Mouse (Mus musculus): ENCODE measurements around the gene Atg10. TPM values are rescaled to one million over a fixed set of nuclear protein-coding genes. Genes with fewer than 3 reads are reported as not detected.
A peak's percentile ranks its signal among the peaks of the same experiment; 100 is the strongest.
"Not testable (repeated sequence)": the region's sequence is repeated elsewhere in the genome, so short reads cannot be mapped to it uniquely, and the experiment has no call there.

The Atg10 gene
- total RNA-seq, 1 experiment from 2014 or later, result 20.6 TPM

- no peak for DNase-seq
Observed at GRCm38 (mm10) chr13:90935852-90936251, 287.9 kb downstream of the Atg10 start.

DNA sequence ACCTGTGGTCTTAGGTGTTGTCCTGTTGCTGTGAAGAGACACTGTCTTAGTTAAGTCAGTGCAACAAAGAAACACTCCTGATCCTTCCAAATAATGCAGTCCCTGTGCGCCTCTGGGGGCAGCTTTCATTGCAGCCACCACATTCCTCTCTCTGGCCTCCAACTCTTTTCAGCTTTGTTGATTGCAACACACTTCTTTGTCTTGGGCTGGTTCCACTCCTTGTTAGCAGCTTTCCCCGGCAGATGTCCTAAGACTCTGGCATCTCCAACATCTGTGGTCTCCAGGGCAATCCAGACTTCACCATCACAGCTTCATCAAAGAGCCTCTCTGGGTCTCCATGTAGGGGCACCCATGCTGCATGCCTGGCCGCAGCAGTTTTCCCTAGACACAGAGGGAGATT is 290.5 kb downstream of the Atg10 start:
- DNase-seq, result no peak

DNA sequence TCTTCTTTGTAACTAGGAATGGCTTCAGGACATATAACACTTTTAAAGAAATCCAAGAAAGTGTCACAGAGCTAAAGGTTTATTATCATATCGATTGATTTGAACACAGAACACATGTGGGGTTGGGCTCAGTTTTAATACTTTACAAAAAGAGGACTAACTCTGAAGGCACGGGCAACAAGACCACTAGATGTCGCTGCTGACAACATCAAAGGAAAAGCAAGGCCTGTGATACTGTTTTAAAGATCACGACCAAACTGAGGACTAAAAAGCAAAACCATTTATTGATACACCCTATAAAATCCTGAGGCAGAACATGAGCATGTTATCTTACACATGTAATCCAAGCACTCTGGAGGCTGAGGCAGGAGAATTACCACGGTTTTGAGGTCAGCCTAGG is 293.9 kb downstream of the Atg10 start:
- peak; percentile 49 for DNase-seq

DNA sequence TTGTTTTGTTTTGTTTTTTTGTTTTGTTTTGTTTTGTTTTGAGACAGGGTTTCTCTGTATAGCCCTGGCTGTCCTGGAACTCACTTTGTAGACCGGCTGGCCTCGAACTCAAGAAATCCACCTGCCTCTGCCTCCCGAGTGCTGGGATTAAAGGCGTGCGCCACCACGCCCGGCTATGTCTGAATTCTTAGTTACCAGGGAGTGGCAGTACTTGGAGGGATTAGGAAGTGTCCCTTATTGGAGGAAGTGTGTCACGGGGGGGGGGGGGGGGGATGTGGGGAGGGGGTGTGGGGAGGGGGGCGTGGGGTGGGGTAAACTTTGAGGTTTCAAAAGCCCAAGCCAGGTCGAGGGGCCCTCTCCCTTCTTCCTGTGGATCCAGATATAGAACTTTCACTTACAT is 295.5 kb downstream of the Atg10 start:
- DNase-seq, result not testable (repeated sequence)

- no peak for DNase-seq
Observed at GRCm38 (mm10) chr13:90926938-90927633, 296.7 kb downstream of the Atg10 start.

GRCm38 (mm10) chr13:90926125-90926765 is 297.5 kb downstream of the Atg10 start:
- no peak for DNase-seq

GRCm38 (mm10) chr13:90925191-90925590 is 298.6 kb downstream of the Atg10 start:
- no peak for DNase-seq

- DNase-seq, result no peak
Observed at GRCm38 (mm10) chr13:90924072-90924471, 299.7 kb downstream of the Atg10 start.

- not testable (repeated sequence) for DNase-seq
Observed at GRCm38 (mm10) chr13:90923617-90924016, 300.2 kb downstream of the Atg10 start.

GRCm38 (mm10) chr13:90922751-90923612 is 300.8 kb downstream of the Atg10 start, which contains the start of gene Rps23:
Gene Rps23, plus strand, starts transcription at chr13:90922958.
- peak; percentile 88 for DNase-seq

DNA sequence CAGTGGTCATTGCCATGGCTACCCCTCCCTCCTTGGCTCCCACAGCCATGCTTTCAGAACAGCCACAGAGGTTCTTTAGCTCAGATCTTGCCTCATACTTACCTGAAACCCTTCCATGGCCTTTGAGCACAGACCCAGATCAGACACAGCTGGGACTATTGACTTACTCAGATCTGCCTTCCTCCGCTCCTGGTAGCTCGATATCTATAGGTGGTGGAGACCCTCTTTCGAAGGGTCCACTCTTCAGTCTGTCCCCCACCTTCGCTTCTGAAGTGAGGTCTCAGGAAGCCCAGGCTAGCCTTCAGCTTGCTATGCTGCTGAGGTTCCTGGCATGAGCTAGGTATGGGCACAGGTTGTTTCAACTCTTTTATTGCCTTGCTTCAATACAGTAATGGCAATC is 309.0 kb downstream of the Atg10 start:
- no peak for DNase-seq

DNA sequence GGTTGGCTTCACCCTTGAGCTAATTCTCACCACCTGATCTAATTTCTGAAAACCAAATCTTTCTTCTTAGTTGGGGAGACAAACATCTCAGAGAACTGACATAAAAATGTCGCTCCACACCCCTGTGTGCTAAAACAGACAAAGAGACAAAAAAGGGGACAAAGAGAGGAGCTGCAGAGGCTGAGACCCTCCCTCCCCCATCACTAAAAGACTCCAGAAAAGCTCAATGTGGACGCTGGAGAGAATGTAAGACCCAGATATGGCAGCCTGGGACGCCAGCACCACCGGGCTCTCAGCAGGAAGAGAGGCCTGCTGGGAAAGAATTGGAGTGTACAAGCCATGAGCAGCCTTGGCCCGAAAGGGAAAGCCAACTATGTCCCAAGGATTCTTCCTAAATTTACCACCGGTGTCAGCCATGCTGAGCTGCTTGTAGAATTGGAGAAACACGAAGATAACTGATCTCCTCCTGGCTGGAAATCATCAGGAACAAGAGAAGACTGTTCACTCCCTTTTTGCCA is 310.0 kb downstream of the Atg10 start:
- DNase-seq, result no peak

DNA sequence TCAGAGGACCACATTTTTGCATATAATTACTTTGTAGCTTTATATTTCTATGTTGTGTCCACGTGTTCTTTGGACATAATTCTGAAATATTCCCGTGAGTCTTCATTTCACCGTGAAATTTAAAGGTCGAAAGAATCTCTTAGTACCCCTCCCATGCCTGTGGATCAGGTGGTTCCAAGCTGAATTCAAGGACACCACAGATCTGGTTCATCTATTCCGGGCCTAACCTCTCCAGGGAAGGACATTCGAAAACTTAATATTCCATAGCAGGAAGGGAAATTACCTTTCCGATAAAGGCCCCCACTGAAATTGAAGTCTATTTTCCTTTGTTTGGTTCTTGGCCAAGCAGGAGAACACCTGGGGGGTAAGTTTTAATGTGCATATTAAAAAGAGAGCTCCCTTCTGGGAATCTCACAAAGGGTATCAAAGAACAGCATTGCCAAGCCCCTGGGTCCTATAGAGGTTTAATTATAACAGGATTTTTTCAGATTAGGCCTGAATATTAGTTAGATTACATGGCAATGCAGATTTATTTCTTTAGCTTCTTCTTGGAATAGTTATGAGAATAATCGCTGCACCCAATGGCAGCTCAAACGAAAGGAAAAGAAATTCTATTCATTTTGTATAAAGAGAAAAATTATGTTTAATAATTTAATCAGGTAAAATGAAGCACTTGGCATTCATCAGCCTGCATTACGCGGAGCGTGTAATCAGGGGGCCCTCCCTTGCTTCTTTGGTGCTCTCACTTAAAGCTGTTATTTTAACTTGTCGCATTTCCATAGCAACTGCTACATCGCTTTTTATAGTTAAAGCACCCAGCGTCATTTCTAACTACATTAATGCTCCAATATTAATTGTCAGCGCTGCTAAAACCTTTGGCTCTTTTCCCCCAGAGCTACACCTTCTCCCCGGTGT is 310.8 kb downstream of the Atg10 start:
- no peak for DNase-seq

- no peak for DNase-seq
Observed at GRCm38 (mm10) chr13:90907376-90907775, 316.4 kb downstream of the Atg10 start.

DNA sequence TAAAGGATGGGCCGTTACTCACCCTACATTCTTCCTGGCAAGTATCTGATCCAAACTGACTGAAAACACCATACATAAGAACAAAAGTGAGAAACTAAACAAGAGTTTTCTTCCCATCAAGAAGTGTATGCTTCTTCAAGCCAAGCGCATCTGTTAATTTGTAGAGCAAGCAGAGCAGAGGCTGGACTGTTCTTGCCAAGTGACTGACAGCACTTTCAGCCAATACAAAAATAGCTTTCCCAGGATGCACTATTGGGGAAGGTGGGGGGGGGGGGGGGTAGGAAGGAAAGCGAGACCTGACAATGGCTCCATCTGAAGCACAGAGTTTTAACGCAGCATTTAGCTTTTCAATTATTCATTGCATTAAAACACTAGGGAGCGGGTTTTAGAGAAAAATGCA is 318.6 kb downstream of the Atg10 start, which contains the start of gene Atp6ap1l:
TSS of gene Atp6ap1l (minus strand) at position 180 of the 400 bp plus-strand sequence.
- no peak for DNase-seq

- no peak for DNase-seq
Observed at GRCm38 (mm10) chr13:90896821-90897220, 326.9 kb downstream of the Atg10 start.

DNA sequence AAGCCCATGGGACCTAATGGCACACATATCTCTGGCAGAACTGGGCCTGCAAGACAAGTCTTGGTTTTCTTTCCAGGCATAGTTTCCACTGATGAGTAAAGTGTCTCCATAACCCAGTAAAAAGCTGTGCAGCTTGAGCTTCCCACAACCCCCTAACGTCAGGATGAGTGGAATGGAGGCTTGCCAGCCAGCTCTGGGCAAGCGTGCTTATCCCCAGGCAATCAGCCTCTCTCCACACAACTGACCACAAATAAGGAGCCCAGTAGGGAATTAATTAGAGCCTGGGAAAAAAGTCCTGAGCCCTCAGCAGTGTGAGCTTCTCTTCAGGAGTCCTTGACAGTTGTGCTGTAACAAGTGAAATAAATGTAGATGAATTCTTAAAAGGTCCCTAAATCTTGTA is 327.7 kb downstream of the Atg10 start:
- DNase-seq, result no peak

- DNase-seq, result no peak
Observed at GRCm38 (mm10) chr13:90894819-90895218, 328.9 kb downstream of the Atg10 start.

DNA sequence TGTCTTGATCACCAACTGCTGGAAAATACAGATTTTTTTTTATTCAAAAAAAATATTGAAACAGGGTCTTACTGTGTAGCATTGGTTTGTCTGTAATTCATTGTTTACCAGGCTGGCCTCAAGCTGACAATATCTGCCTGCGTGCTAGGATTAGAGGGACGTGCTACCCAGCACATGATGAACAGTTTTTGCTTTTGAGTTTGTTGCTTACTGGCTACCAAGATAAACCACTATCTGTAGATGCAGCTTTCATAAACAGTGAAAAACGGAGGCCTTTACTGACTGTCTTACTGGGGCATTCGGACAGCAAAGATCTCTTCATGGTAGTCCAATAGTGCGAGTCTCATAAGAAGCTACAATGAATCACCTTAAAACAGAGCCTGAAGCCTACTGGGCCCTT is 333.7 kb downstream of the Atg10 start:
- DNase-seq, result no peak

- peak; percentile 63 for DNase-seq
Observed at GRCm38 (mm10) chr13:90886568-90886983, 337.2 kb downstream of the Atg10 start.

GRCm38 (mm10) chr13:90885856-90886532 is 337.8 kb downstream of the Atg10 start:
- DNase-seq, result no peak
